Mouse (Mus musculus) lung, postnatal 14 days (tissue): ENCODE measurements around the gene Fsip1.

Experiments
- DNase-seq: peaks from one replicate; pipeline ENCODE4 v3.0.0; 2021

Gene Fsip1

DNA sequence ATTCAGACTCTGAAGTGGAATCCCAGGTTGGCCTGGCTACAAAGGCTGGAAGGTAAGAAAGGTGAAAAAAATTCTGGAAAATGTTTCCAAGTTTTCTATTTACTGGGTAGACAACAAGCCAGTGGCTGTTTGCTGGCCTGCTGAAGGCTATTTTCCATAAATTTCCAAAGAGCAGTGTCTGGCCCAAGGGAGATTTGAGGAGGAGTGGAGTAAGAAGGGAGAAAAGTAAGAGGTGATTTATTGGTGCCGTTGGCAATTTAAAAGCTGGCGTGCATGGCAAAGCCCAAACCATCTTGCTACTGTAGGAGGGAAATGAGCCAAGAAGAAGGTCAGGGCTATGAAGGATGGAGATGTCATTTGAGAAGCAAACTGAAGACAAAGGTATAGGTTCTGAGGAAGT lies 171.1 kb downstream of the Fsip1 start:
- DNase-seq: no peak

GRCm38 (mm10) chr2:118084693-118085092 lies 172.1 kb downstream of the Fsip1 start:
- no peak for DNase-seq

DNA sequence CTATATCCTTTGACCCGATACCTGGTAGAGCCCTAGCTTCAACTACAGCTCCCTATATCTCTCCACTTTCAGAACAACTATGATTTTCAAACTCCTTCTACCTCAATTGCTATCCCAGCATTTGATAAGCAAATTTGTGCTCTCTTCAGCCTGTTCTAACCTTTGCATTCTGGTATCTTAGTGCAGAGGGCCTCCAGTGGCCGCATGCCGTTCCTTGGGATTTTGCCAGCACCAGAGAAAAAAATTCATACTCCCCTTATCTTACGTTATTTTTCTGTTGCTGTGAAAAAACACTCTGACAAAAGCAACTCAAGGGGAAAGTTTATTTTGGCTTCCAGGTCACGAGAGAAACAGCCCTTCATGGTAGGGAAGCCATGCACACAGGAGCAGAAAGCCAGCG lies 173.1 kb downstream of the Fsip1 start:
- no peak for DNase-seq

GRCm38 (mm10) chr2:118081581-118081980 lies 175.2 kb downstream of the Fsip1 start:
- DNase-seq: no peak
